Mouse (Mus musculus): ENCODE data around the gene Gdap1l1. TPM values are rescaled to one million over a fixed set of nuclear protein-coding genes. Genes with fewer than 3 reads are reported as not detected.

Gene Gdap1l1
- polyA plus RNA-seq, 1 experiment: 0.43 TPM

- Histone ChIP-seq H3K27me3 (ENCODE audit: control insufficient read depth, insufficient read depth, insufficient read length) (peaks cover 13% of the 10 kb centered on the region), H3K4me2 (ENCODE audit: low read depth) (no peak overlapping the region), H3K4me3 (no peak overlapping the region), H3K79me2 (ENCODE audit: control insufficient read depth, insufficient read depth) (no peaks in the 10 kb centered on the region), H3K36me3 (ENCODE audit: control insufficient read depth, insufficient read depth) (no peaks in the 10 kb centered on the region), H3ac (ENCODE audit: control insufficient read depth, insufficient read length) (no peak overlapping the region)
- TF ChIP-seq MYOG (IDR thresholded peaks at IDR 0.05; ENCODE audit: control insufficient read depth in 1 of 3, insufficient read depth in 1 of 3, insufficient read length in 2 of 3, low read depth in 2 of 3) (no peak), MYOD1 (IDR thresholded peaks at IDR 0.05; ENCODE audit: control insufficient read depth in 1 of 3, insufficient read length in 2 of 3, low read depth in 2 of 3) (no peak), CEBPB (IDR thresholded peaks at IDR 0.05; ENCODE audit: insufficient read depth, poor library complexity, severe bottlenecking) (no peak), REST (IDR thresholded peaks at IDR 0.05; ENCODE audit: insufficient read depth, insufficient read length) (no peak), E2F4 (IDR thresholded peaks at IDR 0.05; ENCODE audit: insufficient read depth) (no peak), POLR2AphosphoS2 (IDR thresholded peaks at IDR 0.05; ENCODE audit: insufficient read length, low read depth) (no peak), SRF (IDR thresholded peaks at IDR 0.05; ENCODE audit: control insufficient read depth, insufficient read length, low read depth) (no peak)
Observed at GRCm38 (mm10) chr2:163431289-163431688, 7.0 kb upstream of the Gdap1l1 start.

GRCm38 (mm10) chr2:163433971-163434370, 4.3 kb upstream of the Gdap1l1 start:
- H3K4me2 ChIP-seq (ENCODE audit: low read depth): no peak overlapping the region
- TF ChIP-seq SRF (IDR thresholded peaks at IDR 0.05; ENCODE audit: control insufficient read depth, insufficient read length, low read depth): no peak
- TF ChIP-seq USF1 (IDR thresholded peaks at IDR 0.05; ENCODE audit: low read depth): no peak
- no peak for TF ChIP-seq TCF12 (IDR thresholded peaks at IDR 0.05; ENCODE audit: insufficient read depth, poor library complexity, severe bottlenecking)
- no peak for TF ChIP-seq MAX (IDR thresholded peaks at IDR 0.05; ENCODE audit: low read depth)
- TF ChIP-seq CEBPB (IDR thresholded peaks at IDR 0.05; ENCODE audit: insufficient read depth, poor library complexity, severe bottlenecking): no peak
- no peak for TF ChIP-seq MYOD1 (IDR thresholded peaks at IDR 0.05; ENCODE audit: control insufficient read depth in 1 of 3, insufficient read length in 2 of 3, low read depth in 2 of 3)
- H3ac ChIP-seq (ENCODE audit: control insufficient read depth, insufficient read length): no peak overlapping the region
- H3K36me3 ChIP-seq (ENCODE audit: control insufficient read depth, insufficient read depth): no peaks in the 10 kb centered on the region
- H3K79me2 ChIP-seq (ENCODE audit: control insufficient read depth, insufficient read depth): no peaks in the 10 kb centered on the region
- no peak overlapping the region for H3K4me3 ChIP-seq
- H3K27me3 ChIP-seq (ENCODE audit: control insufficient read depth, insufficient read depth, insufficient read length): peaks cover 22% of the 10 kb centered on the region

- H3K79me2 ChIP-seq (ENCODE audit: control insufficient read depth, insufficient read depth): no peaks in the 10 kb centered on the region
- no peak overlapping the region for H3ac ChIP-seq (ENCODE audit: control insufficient read depth, insufficient read length)
- H3K4me2 ChIP-seq (ENCODE audit: low read depth): no peak overlapping the region
- peaks cover 22% of the 10 kb centered on the region for H3K27me3 ChIP-seq (ENCODE audit: control insufficient read depth, insufficient read depth, insufficient read length)
- H3K4me3 ChIP-seq: no peak overlapping the region
- no peaks in the 10 kb centered on the region for H3K36me3 ChIP-seq (ENCODE audit: control insufficient read depth, insufficient read depth)
- TF ChIP-seq TCF12 (IDR thresholded peaks at IDR 0.05; ENCODE audit: insufficient read depth, poor library complexity, severe bottlenecking) (no peak), USF1 (IDR thresholded peaks at IDR 0.05; ENCODE audit: low read depth) (no peak), TCF3 (IDR thresholded peaks at IDR 0.05; ENCODE audit: insufficient read length, low read depth) (no peak), POLR2A (IDR thresholded peaks at IDR 0.05; ENCODE audit: insufficient read length, low read depth) (no peak), SRF (IDR thresholded peaks at IDR 0.05; ENCODE audit: control insufficient read depth, insufficient read length, low read depth) (no peak), REST (IDR thresholded peaks at IDR 0.05; ENCODE audit: insufficient read depth, insufficient read length) (no peak), MYOG (IDR thresholded peaks at IDR 0.05; ENCODE audit: control insufficient read depth in 1 of 3, insufficient read depth in 1 of 3, insufficient read length in 2 of 3, low read depth in 2 of 3) (no peak), POLR2AphosphoS2 (IDR thresholded peaks at IDR 0.05; ENCODE audit: insufficient read length, low read depth) (no peak), MAX (IDR thresholded peaks at IDR 0.05; ENCODE audit: low read depth) (no peak), E2F4 (IDR thresholded peaks at IDR 0.05; ENCODE audit: insufficient read depth) (no peak), MYOD1 (IDR thresholded peaks at IDR 0.05; ENCODE audit: control insufficient read depth in 1 of 3, insufficient read length in 2 of 3, low read depth in 2 of 3) (no peak)
Observed at GRCm38 (mm10) chr2:163437800-163438199, 476 bp upstream of the Gdap1l1 start.

- Histone ChIP-seq H3K4me3 (no peak overlapping the region), H3K4me2 (ENCODE audit: low read depth) (no peak overlapping the region), H3K36me3 (ENCODE audit: control insufficient read depth, insufficient read depth) (no peaks in the 10 kb centered on the region)
Observed at GRCm38 (mm10) chr2:163438619-163439451, 559 bp downstream of the Gdap1l1 start.

GRCm38 (mm10) chr2:163439488-163439887, 1.2 kb downstream of the Gdap1l1 start:
- no peak overlapping the region for H3ac ChIP-seq (ENCODE audit: control insufficient read depth, insufficient read length)
- no peak overlapping the region for H3K4me3 ChIP-seq
- no peaks in the 10 kb centered on the region for H3K36me3 ChIP-seq (ENCODE audit: control insufficient read depth, insufficient read depth)
- no peaks in the 10 kb centered on the region for H3K79me2 ChIP-seq (ENCODE audit: control insufficient read depth, insufficient read depth)
- TF ChIP-seq TCF12 (IDR thresholded peaks at IDR 0.05; ENCODE audit: insufficient read depth, poor library complexity, severe bottlenecking) (no peak), POLR2A (IDR thresholded peaks at IDR 0.05; ENCODE audit: insufficient read length, low read depth) (no peak), CEBPB (IDR thresholded peaks at IDR 0.05; ENCODE audit: insufficient read depth, poor library complexity, severe bottlenecking) (no peak), MAX (IDR thresholded peaks at IDR 0.05; ENCODE audit: low read depth) (no peak), E2F4 (IDR thresholded peaks at IDR 0.05; ENCODE audit: insufficient read depth) (no peak), USF1 (IDR thresholded peaks at IDR 0.05; ENCODE audit: low read depth) (no peak), SRF (IDR thresholded peaks at IDR 0.05; ENCODE audit: control insufficient read depth, insufficient read length, low read depth) (no peak), MYOG (IDR thresholded peaks at IDR 0.05; ENCODE audit: control insufficient read depth in 1 of 3, insufficient read depth in 1 of 3, insufficient read length in 2 of 3, low read depth in 2 of 3) (no peak), MYOD1 (IDR thresholded peaks at IDR 0.05; ENCODE audit: control insufficient read depth in 1 of 3, insufficient read length in 2 of 3, low read depth in 2 of 3) (no peak), REST (IDR thresholded peaks at IDR 0.05; ENCODE audit: insufficient read depth, insufficient read length) (no peak), POLR2AphosphoS2 (IDR thresholded peaks at IDR 0.05; ENCODE audit: insufficient read length, low read depth) (no peak), TCF3 (IDR thresholded peaks at IDR 0.05; ENCODE audit: insufficient read length, low read depth) (no peak)
- H3K4me2 ChIP-seq (ENCODE audit: low read depth): no peak overlapping the region
- H3K27me3 ChIP-seq (ENCODE audit: control insufficient read depth, insufficient read depth, insufficient read length): peaks cover 34% of the 10 kb centered on the region

More at GRCm38 (mm10) chr2:163438619-163439451, 559 bp downstream of the Gdap1l1 start:
- Histone ChIP-seq H3ac (ENCODE audit: control insufficient read depth, insufficient read length) (no peak overlapping the region), H3K79me2 (ENCODE audit: control insufficient read depth, insufficient read depth) (no peaks in the 10 kb centered on the region), H3K27me3 (ENCODE audit: control insufficient read depth, insufficient read depth, insufficient read length) (peaks cover 28% of the 10 kb centered on the region)
- TF ChIP-seq TCF3 (IDR thresholded peaks at IDR 0.05; ENCODE audit: insufficient read length, low read depth): no peak
- no peak for TF ChIP-seq E2F4 (IDR thresholded peaks at IDR 0.05; ENCODE audit: insufficient read depth)
- TF ChIP-seq POLR2AphosphoS2 (IDR thresholded peaks at IDR 0.05; ENCODE audit: insufficient read length, low read depth): no peak
- peak; percentile 96 for TF ChIP-seq REST (IDR thresholded peaks at IDR 0.05; ENCODE audit: insufficient read depth, insufficient read length)
- no peak for TF ChIP-seq POLR2A (IDR thresholded peaks at IDR 0.05; ENCODE audit: insufficient read length, low read depth)
- TF ChIP-seq SRF (IDR thresholded peaks at IDR 0.05; ENCODE audit: control insufficient read depth, insufficient read length, low read depth): no peak

All from myocyte (in vitro differentiated cells).